Mouse (Mus musculus) bone marrow, adult 2 months (tissue): ENCODE measurements at regions not wholly inside any gene's neighbourhood (a gene's known extent, or its start where the extent isn't known, plus 50 kb on each side); places are given as distances from the start of the nearest gene placed in this dataset.

Source experiments
- CTCF ChIP-seq: fragments of 200-500 bp; IDR thresholded peaks from 2 replicates; pipeline ENCODE4 v1.5.1; 2011; ENCODE audit warnings: low read length, control low read depth; ENCODE audit not compliant: control insufficient read depth, insufficient read depth
- POLR2A ChIP-seq: fragments of 200-500 bp; IDR thresholded peaks from 2 replicates; pipeline ENCODE4 v1.6.1; 2011; ENCODE audit warnings: low read depth, mild to moderate bottlenecking, control low read depth, low read length, borderline replicate concordance; ENCODE audit not compliant: control insufficient read depth

GRCm38 (mm10) chr6:98769999-98770398, 427.4 kb upstream of the Gm765 start:
- TF ChIP-seq CTCF (no peak), POLR2A (no peak)
